Mouse (Mus musculus) thymus, adult 2 months (tissue): ENCODE data around the gene Ccdc102a.

ENCODE experiments used
- CTCF ChIP-seq: fragments of 200-500 bp; IDR thresholded peaks from 2 replicates; pipeline ENCODE4 v1.5.1; 2012; ENCODE audit warnings: mild to moderate bottlenecking, control low read depth, low read length, moderate library complexity, borderline replicate concordance; ENCODE audit not compliant: control insufficient read depth, poor library complexity, insufficient read depth; ENCODE audit errors: extremely low read depth
- POLR2A ChIP-seq: fragments of 200-500 bp; IDR thresholded peaks from 2 replicates; pipeline ENCODE4 v1.6.1; 2012; ENCODE audit warnings: mild to moderate bottlenecking, low read length, control low read depth, moderate library complexity; ENCODE audit not compliant: control insufficient read depth, poor library complexity, insufficient read depth; ENCODE audit errors: extremely low read depth

- no peak for TF ChIP-seq POLR2A
- no peak for TF ChIP-seq CTCF
Measured at GRCm38 (mm10) chr8:94872576-94872975, 45.3 kb downstream of the Ccdc102a start.
